Mouse (Mus musculus) cortical plate, adult 2 months (tissue): ENCODE results near the gene Cul4b.

Source experiments
- CTCF ChIP-seq: fragments of 200-500 bp; IDR thresholded peaks from 2 replicates; pipeline ENCODE4 v1.5.1; 2011; ENCODE audit warnings: mild to moderate bottlenecking, control low read depth, low read length; ENCODE audit not compliant: insufficient read depth; ENCODE audit errors: extremely low read depth
- POLR2A ChIP-seq: fragments of 200-500 bp; IDR thresholded peaks from 2 replicates; pipeline ENCODE4 v1.6.1; 2011; ENCODE audit warnings: mild to moderate bottlenecking, low read length, control low read depth; ENCODE audit not compliant: insufficient read depth; ENCODE audit errors: extremely low read depth

DNA sequence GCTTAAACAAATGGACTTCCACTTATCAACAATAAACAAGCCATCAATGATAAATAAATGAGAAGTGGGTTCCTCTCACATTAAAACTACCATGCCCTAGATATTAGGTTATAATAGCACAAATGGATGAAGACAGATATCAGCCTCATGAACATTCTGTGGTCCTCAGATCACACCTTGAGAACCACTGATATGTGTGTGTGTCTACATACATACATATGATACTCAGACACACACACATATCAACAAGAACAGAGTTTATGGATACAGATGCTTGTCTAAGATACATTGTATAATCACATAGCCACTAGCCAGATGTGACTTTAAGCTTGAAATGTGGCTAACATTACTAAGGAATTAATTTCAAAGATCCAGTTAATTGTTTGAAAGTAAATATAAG is 7.3 kb upstream of the Cul4b start:
- TF ChIP-seq POLR2A (no peak), CTCF (no peak)
